Mouse (Mus musculus) C2C12 (cell line): Measurements from ENCODE around the gene Wasf2. TPM values are rescaled to one million over a fixed set of nuclear protein-coding genes. Genes with fewer than 3 reads are reported as not detected.

Experiments used
- H3K27me3 ChIP-seq: one replicate; pipeline ENCODE4 v1.6.1; 2011; ENCODE audit not compliant: control insufficient read depth, insufficient read depth, insufficient read length
- H3K36me3 ChIP-seq: one replicate; pipeline ENCODE4 v1.6.1; 2011; ENCODE audit not compliant: control insufficient read depth, insufficient read depth
- H3K4me3 ChIP-seq: one replicate; pipeline ENCODE4 v1.5.1; 2011; ENCODE audit warnings: mild to moderate bottlenecking, control low read depth; ENCODE audit not compliant: poor library complexity, insufficient read depth, severe bottlenecking
- H3K79me2 ChIP-seq: one replicate; pipeline ENCODE4 v1.6.1; 2011; ENCODE audit not compliant: control insufficient read depth, insufficient read depth
- H3K79me3 ChIP-seq: one replicate; pipeline ENCODE4 v1.6.1; 2011; ENCODE audit warnings: low read depth, control low read depth
- H3ac ChIP-seq: one replicate; pipeline ENCODE3; 2011; ENCODE audit warnings: low read depth; ENCODE audit not compliant: control insufficient read depth, insufficient read length
- CEBPB ChIP-seq: IDR thresholded peaks from one replicate; pipeline ENCODE4 v1.6.1; 2011; ENCODE audit warnings: low read depth, mild to moderate bottlenecking, control low read depth, moderate library complexity
- CTCF ChIP-seq: IDR thresholded peaks from one replicate; pipeline ENCODE4 v1.5.1; 2011; ENCODE audit not compliant: control insufficient read depth, insufficient read depth, insufficient read length
- FOSL1 ChIP-seq: IDR thresholded peaks from one replicate; pipeline ENCODE4 v1.8.0; 2011; ENCODE audit warnings: mild to moderate bottlenecking, low read length; ENCODE audit not compliant: poor library complexity, insufficient read depth, severe bottlenecking
- MAX ChIP-seq: IDR thresholded peaks from one replicate; pipeline ENCODE4 v1.6.1; 2011; ENCODE audit warnings: mild to moderate bottlenecking, control low read depth
- MYOD1 ChIP-seq: IDR thresholded peaks from one replicate; pipeline ENCODE4 v1.6.1; 2011; ENCODE audit warnings: low read depth; ENCODE audit not compliant: control insufficient read depth, insufficient read length
- MYOG ChIP-seq: IDR thresholded peaks from one replicate; pipeline ENCODE4 v1.6.1; 2011; ENCODE audit not compliant: control insufficient read depth, insufficient read length; ENCODE audit errors: extremely low read depth
- USF1 ChIP-seq: IDR thresholded peaks from one replicate; pipeline ENCODE4 v1.6.1; 2011; ENCODE audit warnings: low read depth, mild to moderate bottlenecking, control low read depth, moderate library complexity
- polyA plus RNA-seq: library from polyadenylated mRNA; unstranded; fragments of >200 nt; fragmentation: generic; extraction: Trizol; gene quantifications from one replicate; pipeline ENCODE4 v1.2.1, GENCODE M21; 2012; ENCODE audit warnings: missing spikeins

Wasf2 gene
- polyA plus RNA-seq, 1 experiment = 52.1 TPM

- TF ChIP-seq MYOD1 = no peak
- H3ac ChIP-seq = no peak overlapping the region
- H3K79me2 ChIP-seq = no peaks in the 10 kb centered on the region
- H3K4me3 ChIP-seq = no peak overlapping the region
- H3K27me3 ChIP-seq = no peaks in the 10 kb centered on the region
- H3K79me3 ChIP-seq = no peaks in the 10 kb centered on the region
- no peaks in the 10 kb centered on the region for H3K36me3 ChIP-seq
Measured at GRCm38 (mm10) chr4:133234771-133235170, 104.5 kb downstream of the Wasf2 start.

GRCm38 (mm10) chr4:133235415-133235814, 105.1 kb downstream of the Wasf2 start:
- Histone ChIP-seq H3K79me3 (no peaks in the 10 kb centered on the region), H3ac (no peak overlapping the region), H3K4me3 (no peak overlapping the region), H3K79me2 (no peaks in the 10 kb centered on the region), H3K36me3 (no peaks in the 10 kb centered on the region), H3K27me3 (no peaks in the 10 kb centered on the region)
- TF ChIP-seq CEBPB = no peak

GRCm38 (mm10) chr4:133237911-133238310, 107.6 kb downstream of the Wasf2 start:
- TF ChIP-seq MYOG (no peak), MAX (no peak), CEBPB (no peak), FOSL1 (no peak), CTCF (no peak), USF1 (no peak), MYOD1 (no peak)
- Histone ChIP-seq H3K36me3 (no peaks in the 10 kb centered on the region), H3K79me3 (no peaks in the 10 kb centered on the region), H3ac (no peak overlapping the region), H3K4me3 (no peak overlapping the region), H3K79me2 (no peaks in the 10 kb centered on the region), H3K27me3 (no peaks in the 10 kb centered on the region)

GRCm38 (mm10) chr4:133240490-133240921, 110.2 kb downstream of the Wasf2 start, which contains the start of gene Map3k6:
Gene Map3k6 (plus strand): TSS chr4:133240818.
- TF ChIP-seq MYOG = no peak
- H3K36me3 ChIP-seq = no peaks in the 10 kb centered on the region
- H3K79me2 ChIP-seq = no peaks in the 10 kb centered on the region
- no peaks in the 10 kb centered on the region for H3K79me3 ChIP-seq
- H3K4me3 ChIP-seq = peak within 1 kb of the TSS; percentile 40
- H3ac ChIP-seq = peak within 1 kb of the TSS; percentile 75
- H3K27me3 ChIP-seq = no peaks in the 10 kb centered on the region

- H3K79me3 ChIP-seq = no peaks in the 10 kb centered on the region
- H3K79me2 ChIP-seq = no peaks in the 10 kb centered on the region
- no peaks in the 10 kb centered on the region for H3K27me3 ChIP-seq
- peak overlapping the region; percentile 75 for H3ac ChIP-seq
- TF ChIP-seq CEBPB (no peak), CTCF (peak; percentile 29), MYOD1 (no peak)
- H3K4me3 ChIP-seq = peak overlapping the region; percentile 40
- no peaks in the 10 kb centered on the region for H3K36me3 ChIP-seq
Measured at GRCm38 (mm10) chr4:133240934-133241908, 110.9 kb downstream of the Wasf2 start.

- TF ChIP-seq MAX = peak; percentile 42
- TF ChIP-seq CEBPB = no peak
- no peak for TF ChIP-seq FOSL1
- Histone ChIP-seq H3K4me3 (peak overlapping the region; percentile 40), H3ac (peak overlapping the region; percentile 10), H3K79me3 (no peaks in the 10 kb centered on the region), H3K79me2 (no peaks in the 10 kb centered on the region), H3K36me3 (no peaks in the 10 kb centered on the region), H3K27me3 (no peaks in the 10 kb centered on the region)
Measured at GRCm38 (mm10) chr4:133241910-133242309, 111.6 kb downstream of the Wasf2 start.

- no peak overlapping the region for H3K4me3 ChIP-seq
- H3ac ChIP-seq = no peak overlapping the region
- H3K79me2 ChIP-seq = no peaks in the 10 kb centered on the region
- H3K36me3 ChIP-seq = no peaks in the 10 kb centered on the region
- H3K27me3 ChIP-seq = no peaks in the 10 kb centered on the region
- no peaks in the 10 kb centered on the region for H3K79me3 ChIP-seq
- TF ChIP-seq FOSL1 (no peak), MAX (no peak), CTCF (no peak), CEBPB (no peak), MYOD1 (no peak), USF1 (no peak), MYOG (no peak)
Measured at GRCm38 (mm10) chr4:133242710-133243109, 112.4 kb downstream of the Wasf2 start.
